Mouse (Mus musculus) limb, embryonic 14.5 days (tissue): Measurements from ENCODE around the gene Smim12. TPM values are rescaled to one million over a fixed set of nuclear protein-coding genes. Genes with fewer than 3 reads are reported as not detected.

Source experiments
- ATAC-seq: fragments of 200-750 bp; cut with Nextera tagmentation; 2 replicates; pipeline ENCODE4 v1.8.0; 2017; ENCODE audit warnings: low read depth, moderate number of reproducible peaks, moderate TSS enrichment; ENCODE audit not compliant: low FRiP score
- DNase-seq: peaks from one replicate; pipeline ENCODE4 v3.0.0-alpha.2; 2015; ENCODE audit warnings: low spot score
- H3K27ac ChIP-seq: fragments of 300-500 bp; sonication (generic); replicated peaks from 2 replicates; pipeline ENCODE4 v1.5.1; 2014; ENCODE audit warnings: low read depth, mild to moderate bottlenecking, low read length, moderate library complexity, mixed read lengths
- H3K27me3 ChIP-seq: fragments of 300-500 bp; sonication (generic); 2 replicates; pipeline ENCODE4 v1.6.1; 2014; ENCODE audit warnings: low read length, mixed read lengths; ENCODE audit not compliant: control insufficient read depth, insufficient read depth
- H3K36me3 ChIP-seq: fragments of 300-500 bp; sonication (generic); 2 replicates; pipeline ENCODE4 v1.6.1; 2014; ENCODE audit warnings: mild to moderate bottlenecking, low read length, moderate library complexity, mixed read lengths; ENCODE audit not compliant: control insufficient read depth, insufficient read depth
- H3K4me1 ChIP-seq: fragments of 300-500 bp; sonication (generic); 2 replicates; pipeline ENCODE4 v1.6.1; 2014; ENCODE audit warnings: antibody characterized with exemption, low read length, mixed read lengths; ENCODE audit not compliant: control insufficient read depth, insufficient read depth
- H3K4me2 ChIP-seq: fragments of 300-500 bp; sonication (generic); replicated peaks from 2 replicates; pipeline ENCODE4 v1.6.1; 2014; ENCODE audit warnings: low read depth, mild to moderate bottlenecking, low read length, moderate library complexity; ENCODE audit not compliant: severe bottlenecking
- H3K4me3 ChIP-seq: fragments of 300-500 bp; sonication (generic); replicated peaks from 2 replicates; pipeline ENCODE4 v1.5.1; 2014; ENCODE audit warnings: low read length
- H3K9ac ChIP-seq: fragments of 300-500 bp; sonication (generic); 2 replicates; pipeline ENCODE4 v1.6.1; 2014; ENCODE audit warnings: mild to moderate bottlenecking, low read depth, low read length, moderate library complexity; ENCODE audit not compliant: severe bottlenecking
- H3K9me3 ChIP-seq: fragments of 300-500 bp; sonication (generic); 2 replicates; pipeline ENCODE4 v1.6.1; 2016; ENCODE audit warnings: low read length; ENCODE audit not compliant: control insufficient read depth
- POLR2A ChIP-seq: fragments of 200-500 bp; IDR thresholded peaks from 2 replicates; pipeline ENCODE4 v1.8.0; 2012; ENCODE audit warnings: inconsistent platforms, mild to moderate bottlenecking, moderate library complexity, borderline replicate concordance; ENCODE audit not compliant: insufficient read depth, insufficient read length; ENCODE audit errors: extremely low read depth
- WGBS: fragments of 180-500 bp; shearing (Covaris S2); extraction: QIAGEN DNeasy Blood & Tissue Kit; methylation state at CpG from one replicate; pipeline ENCODE4 v1.1.7; 2014; 5-methylcytosine and 5-hydroxymethylcytosine counted together
- polyA plus RNA-seq, 2 experiments: library from polyadenylated mRNA; depleted of rRNA in 1 of 2; stranded (reverse) in 1 of 2; unstranded in 1 of 2; fragments of >200 nt; fragmentation: Nextera tagmentation in 1 of 2; extraction: Ambion mirVana in 1 of 2; gene quantifications; 2 replicates each; pipeline versions ENCODE4 v1.2.1 to v1.2.3; 2012 to 2014

The Smim12 gene
- polyA plus RNA-seq, 2 experiments, result 31.7 to 53.3 TPM

DNA sequence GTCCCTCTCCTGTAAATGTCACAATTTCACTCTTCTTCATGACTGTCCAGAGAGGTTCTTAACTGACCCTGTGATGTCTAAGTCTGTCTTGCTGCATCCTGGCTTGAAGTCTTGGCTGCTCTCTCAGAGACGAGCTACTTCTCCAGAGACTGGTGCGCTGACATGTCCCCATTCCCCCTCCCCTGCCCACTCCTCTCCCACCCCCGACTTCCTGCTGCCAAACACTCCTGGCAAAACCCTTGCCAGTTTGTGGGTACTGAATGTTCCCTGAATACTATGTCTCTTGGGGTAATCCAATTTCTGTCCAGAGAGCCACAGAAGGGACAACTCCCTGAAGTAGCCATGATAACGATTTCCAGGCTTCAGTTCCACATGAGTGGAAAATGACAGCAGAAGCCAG, 17.5 kb upstream of the Smim12 start:
- 51% methylated on average over 4 of the region's 4 CpGs for WGBS
- no peaks in the 10 kb centered on the region for H3K36me3 ChIP-seq
- H3K27ac ChIP-seq, result no peak overlapping the region
- H3K4me1 ChIP-seq, result no peaks in the 10 kb centered on the region
- no peak overlapping the region for H3K9ac ChIP-seq
- DNase-seq (no peak), ATAC-seq (no peak)
- H3K9me3 ChIP-seq, result no peaks in the 10 kb centered on the region
- H3K27me3 ChIP-seq, result peaks cover 37% of the 10 kb centered on the region
- no peak overlapping the region for H3K4me3 ChIP-seq
- H3K4me2 ChIP-seq, result no peak overlapping the region
- TF ChIP-seq POLR2A, result no peak

DNA sequence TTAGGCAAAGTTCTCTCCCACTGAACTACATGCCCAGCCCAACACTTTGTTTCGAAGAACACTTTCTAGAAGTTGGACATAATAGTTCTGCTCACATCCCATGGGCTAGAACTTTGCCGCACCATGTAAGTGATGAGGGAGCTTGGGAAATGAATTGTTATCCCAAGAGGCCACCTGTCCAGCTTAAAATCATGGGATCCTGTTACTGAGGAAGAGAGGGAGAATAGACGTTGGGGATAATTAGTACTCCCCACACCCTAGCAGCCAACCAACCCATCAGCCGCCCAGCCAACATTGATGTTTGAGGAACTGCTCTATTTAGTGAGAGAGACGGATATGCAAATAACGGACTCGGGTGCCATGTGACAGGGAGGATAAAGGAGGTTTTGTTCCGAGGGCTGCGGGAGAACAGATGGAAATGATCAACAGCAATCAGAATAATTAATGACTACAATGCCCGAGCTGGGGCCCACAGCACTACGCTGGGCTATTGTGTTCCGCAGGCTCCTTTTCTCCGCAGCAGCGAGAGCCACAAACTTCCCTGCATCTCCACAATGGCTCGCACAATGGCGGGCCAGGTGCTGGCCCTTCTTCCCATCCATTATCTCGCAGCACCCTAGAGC, 16.4 kb upstream of the Smim12 start:
- H3K4me1 ChIP-seq, result no peaks in the 10 kb centered on the region
- H3K4me2 ChIP-seq, result no peak overlapping the region
- DNase-seq (no peak), ATAC-seq (no peak)
- H3K4me3 ChIP-seq, result no peak overlapping the region
- no peaks in the 10 kb centered on the region for H3K36me3 ChIP-seq
- no peak overlapping the region for H3K27ac ChIP-seq
- H3K27me3 ChIP-seq, result peaks cover 37% of the 10 kb centered on the region
- no peak for TF ChIP-seq POLR2A
- H3K9ac ChIP-seq, result no peak overlapping the region
- WGBS, result 16% methylated on average over 17 of the region's 17 CpGs
- H3K9me3 ChIP-seq, result no peaks in the 10 kb centered on the region

DNA sequence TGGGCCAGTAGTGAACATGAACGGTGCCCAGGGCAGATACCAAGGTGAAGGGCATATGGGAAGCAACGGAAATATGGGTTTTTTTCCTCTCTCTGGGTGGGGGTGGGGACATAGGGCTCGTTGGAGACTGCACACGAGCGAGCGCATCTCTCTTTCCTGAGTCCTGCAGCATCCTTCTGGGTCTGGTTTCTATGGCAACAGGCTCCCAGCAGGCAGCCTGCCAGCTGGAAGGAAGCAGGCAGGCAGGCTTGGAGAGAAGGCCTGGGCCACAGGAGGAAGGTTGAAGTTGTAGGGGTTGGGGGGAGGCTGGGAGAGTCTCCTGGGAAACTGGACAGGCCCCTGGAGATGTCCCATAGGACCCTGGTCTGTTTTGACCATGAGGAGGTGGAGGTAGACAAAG, 11.6 kb upstream of the Smim12 start:
- no peak for DNase-seq

GRCm38 (mm10) chr4:127232551-127232950, 11.0 kb upstream of the Smim12 start:
- Histone ChIP-seq H3K27ac (no peak overlapping the region), H3K4me2 (no peak overlapping the region), H3K36me3 (no peaks in the 10 kb centered on the region), H3K27me3 (no peaks in the 10 kb centered on the region), H3K4me1 (peaks cover 5% of the 10 kb centered on the region), H3K4me3 (no peak overlapping the region), H3K9me3 (no peaks in the 10 kb centered on the region), H3K9ac (no peak overlapping the region)
- DNase-seq, result no peak
- no peak for TF ChIP-seq POLR2A
- 66% methylated on average over 5 of the region's 5 CpGs for WGBS
- no peak for ATAC-seq

More for the DNA sequence above, 11.6 kb upstream of the Smim12 start:
- H3K27ac ChIP-seq, result no peak overlapping the region
- H3K36me3 ChIP-seq, result no peaks in the 10 kb centered on the region
- no peaks in the 10 kb centered on the region for H3K9me3 ChIP-seq
- TF ChIP-seq POLR2A, result no peak
- no peaks in the 10 kb centered on the region for H3K27me3 ChIP-seq
- no peak for ATAC-seq
- no peak overlapping the region for H3K4me3 ChIP-seq
- no peak overlapping the region for H3K4me2 ChIP-seq
- WGBS, result 20% methylated on average over 6 of the region's 6 CpGs
- no peak overlapping the region for H3K9ac ChIP-seq
- H3K4me1 ChIP-seq, result peaks cover 5% of the 10 kb centered on the region

DNA sequence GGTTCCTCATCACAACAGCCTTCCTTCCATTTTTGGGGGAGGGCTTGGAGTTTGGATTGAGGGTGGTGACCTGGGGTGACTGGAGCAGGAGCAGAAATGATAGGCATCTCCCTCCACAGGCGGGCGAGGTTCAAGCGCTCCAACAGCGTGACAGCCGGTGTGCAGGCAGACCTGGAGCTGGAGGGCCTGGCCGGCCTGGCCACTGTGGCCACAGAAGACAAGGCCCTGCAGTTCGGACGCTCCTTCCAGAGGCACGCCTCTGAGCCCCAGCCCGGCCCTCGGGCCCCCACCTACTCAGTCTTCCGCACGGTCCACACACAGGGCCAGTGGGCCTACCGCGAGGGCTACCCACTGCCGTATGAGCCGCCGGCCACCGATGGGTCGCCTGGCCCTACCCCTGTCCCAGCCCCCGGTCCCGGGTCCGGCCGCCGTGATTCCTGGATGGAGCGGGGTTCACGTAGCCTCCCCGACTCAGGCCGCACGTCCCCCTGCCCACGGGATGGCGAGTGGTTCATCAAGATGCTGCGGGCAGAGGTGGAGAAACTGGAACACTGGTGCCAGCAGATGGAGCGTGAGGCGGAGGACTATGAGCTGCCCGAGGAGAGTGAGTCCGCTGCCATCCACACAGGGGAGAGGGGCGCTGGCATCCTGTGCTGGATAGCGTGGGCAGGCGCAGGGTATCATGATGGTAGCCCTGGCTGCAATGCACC, 10.0 kb upstream of the Smim12 start:
- H3K27ac ChIP-seq, result no peak overlapping the region
- H3K4me3 ChIP-seq, result no peak overlapping the region
- no peak overlapping the region for H3K9ac ChIP-seq
- TF ChIP-seq POLR2A, result no peak
- H3K4me1 ChIP-seq, result peaks cover 5% of the 10 kb centered on the region
- ATAC-seq (no peak), DNase-seq (no peak)
- H3K27me3 ChIP-seq, result no peaks in the 10 kb centered on the region
- H3K4me2 ChIP-seq, result no peak overlapping the region
- no peaks in the 10 kb centered on the region for H3K9me3 ChIP-seq
- H3K36me3 ChIP-seq, result no peaks in the 10 kb centered on the region
- 84% methylated on average over 39 of the region's 40 CpGs for WGBS
